Mouse (Mus musculus): ENCODE measurements around the gene Phip.

- TF ChIP-seq NELFE (IDR thresholded peaks at IDR 0.05; ENCODE audit: low read depth, low read length) (no peak; the same call in 1 of the 2 replicates), EP300 (IDR thresholded peaks at IDR 0.05; ENCODE audit: low read depth in 1 of 2, low read length in 2 of 2) (no peak), KAT2A (conservative IDR thresholded peaks at IDR 0.05; ENCODE audit: low read depth, low read length) (no peak), BHLHE40 (IDR thresholded peaks at IDR 0.05; ENCODE audit: borderline replicate concordance, low read depth, low read length) (no peak), MAZ (IDR thresholded peaks at IDR 0.05; ENCODE audit: low read depth, low read length) (no peak), GATA1 (IDR thresholded peaks at IDR 0.05; ENCODE audit: low read depth, low read length) (no peak), POLR2A (IDR thresholded peaks at IDR 0.05; ENCODE audit: control insufficient read depth in 1 of 2, insufficient read depth in 1 of 2, low read depth in 1 of 2, low read length in 2 of 2, poor library complexity in 1 of 2) (peak in 1 of 2 experiments; percentile 32; a peak in 2 of 4 replicates), JUND (IDR thresholded peaks at IDR 0.05; ENCODE audit: low read depth, low read length) (no peak), TBP (IDR thresholded peaks at IDR 0.05; ENCODE audit: low read depth, low read length) (no peak), CTCF (IDR thresholded peaks at IDR 0.05 in 2 of 3, conservative IDR thresholded peaks at IDR 0.05 in 1 of 3; ENCODE audit: control insufficient read depth in 1 of 3, insufficient read depth in 1 of 3, low read depth in 2 of 3, low read length in 3 of 3, poor library complexity in 1 of 3, severe bottlenecking in 1 of 3) (no peak), POLR2AphosphoS2 (IDR thresholded peaks at IDR 0.05; ENCODE audit: low read length) (no peak)
Measured at GRCm38 (mm10) chr9:82974187-82974861, 992 bp downstream of the Phip start.
